Mouse (Mus musculus): ENCODE data around the gene Mrpl49. TPM values are rescaled to one million over a fixed set of nuclear protein-coding genes. Genes with fewer than 3 reads are reported as not detected.

The Mrpl49 gene
- polyA plus RNA-seq, 1 experiment = 37.3 TPM

- no peak overlapping the region for H3K27ac ChIP-seq (ENCODE audit: insufficient read depth, low read depth, low read length)
- no peak overlapping the region for H3K4me3 ChIP-seq (ENCODE audit: insufficient read depth, low read depth, low read length)
- WGBS = 61% methylated on average over 9 of the region's 9 CpGs
- TF ChIP-seq POLR2A (IDR thresholded peaks at IDR 0.05; ENCODE audit: low read depth, low read length) = no peak
- DNase-seq = no peak
- no peaks in the 10 kb centered on the region for H3K4me1 ChIP-seq (ENCODE audit: control insufficient read depth, insufficient read depth, low read length)
- H3K27me3 ChIP-seq (replicated peaks; ENCODE audit: control insufficient read depth, insufficient read depth, low read length) = no peaks in the 10 kb centered on the region
- H3K36me3 ChIP-seq (ENCODE audit: control insufficient read depth, insufficient read depth, low read length) = no peaks in the 10 kb centered on the region
Observed at GRCm38 (mm10) chr19:6035966-6036585, 21.5 kb downstream of the Mrpl49 start.

DNA sequence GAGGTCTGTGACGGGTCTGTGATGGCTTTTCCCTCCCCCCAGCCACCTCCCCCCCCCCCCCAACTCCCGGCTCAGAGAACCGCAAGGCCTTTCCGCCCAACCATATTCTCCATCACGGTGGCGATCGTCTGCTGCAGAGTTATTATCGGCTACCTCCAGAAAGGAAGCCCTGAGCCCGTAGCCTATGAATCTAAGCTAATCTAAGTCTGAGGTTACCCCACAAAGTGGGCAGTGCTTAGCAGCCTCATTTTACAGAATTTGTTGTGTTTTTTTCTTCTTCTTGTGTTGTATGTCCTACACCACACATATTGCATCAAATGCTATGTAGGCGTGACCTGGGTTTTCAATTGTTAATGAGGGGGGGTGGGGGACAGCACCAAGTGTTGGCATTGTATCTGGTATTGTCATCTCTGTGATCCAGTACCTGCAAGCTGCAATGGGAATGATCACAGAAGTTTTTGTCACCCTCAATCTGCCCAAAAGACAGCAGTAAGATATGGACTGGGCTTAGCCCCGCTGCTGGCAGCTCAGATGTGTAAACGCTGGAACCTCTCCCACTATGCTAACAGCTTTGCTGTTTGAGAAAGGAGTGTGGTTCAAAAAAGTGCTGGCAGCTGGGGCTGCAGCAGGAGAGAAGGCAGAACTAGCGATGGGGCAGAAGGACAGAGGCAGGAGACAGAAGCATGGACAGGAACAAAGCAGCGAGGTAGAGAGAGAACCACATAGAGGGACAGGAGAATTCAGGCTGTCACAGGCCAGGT lies 26.9 kb downstream of the Mrpl49 start:
- DNase-seq = no peak
- Histone ChIP-seq H3K27ac (ENCODE audit: insufficient read depth, low read depth, low read length) (no peak overlapping the region), H3K27me3 (replicated peaks; ENCODE audit: control insufficient read depth, insufficient read depth, low read length) (no peaks in the 10 kb centered on the region), H3K4me3 (ENCODE audit: insufficient read depth, low read depth, low read length) (no peak overlapping the region), H3K36me3 (ENCODE audit: control insufficient read depth, insufficient read depth, low read length) (no peaks in the 10 kb centered on the region), H3K4me1 (ENCODE audit: control insufficient read depth, insufficient read depth, low read length) (no peaks in the 10 kb centered on the region)
- TF ChIP-seq POLR2A (IDR thresholded peaks at IDR 0.05; ENCODE audit: low read depth, low read length) (no peak), CTCF (conservative IDR thresholded peaks at IDR 0.05; ENCODE audit: insufficient read depth, insufficient read length, low read depth, low read length) (no peak)
- 75% methylated on average over 14 of the region's 14 CpGs for WGBS

GRCm38 (mm10) chr19:6029426-6029825 lies 28.2 kb downstream of the Mrpl49 start:
- Histone ChIP-seq H3K27ac (ENCODE audit: insufficient read depth, low read depth, low read length) (no peak overlapping the region), H3K4me1 (ENCODE audit: control insufficient read depth, insufficient read depth, low read length) (no peaks in the 10 kb centered on the region), H3K4me3 (ENCODE audit: insufficient read depth, low read depth, low read length) (no peak overlapping the region), H3K27me3 (replicated peaks; ENCODE audit: control insufficient read depth, insufficient read depth, low read length) (no peaks in the 10 kb centered on the region), H3K36me3 (ENCODE audit: control insufficient read depth, insufficient read depth, low read length) (no peaks in the 10 kb centered on the region)
- WGBS = 81% methylated on average over 9 of the region's 9 CpGs
- no peak for TF ChIP-seq CTCF (conservative IDR thresholded peaks at IDR 0.05; ENCODE audit: insufficient read depth, insufficient read length, low read depth, low read length)
- TF ChIP-seq POLR2A (IDR thresholded peaks at IDR 0.05; ENCODE audit: low read depth, low read length) = no peak
- no peak for DNase-seq

- TF ChIP-seq CTCF (conservative IDR thresholded peaks at IDR 0.05; ENCODE audit: insufficient read depth, insufficient read length, low read depth, low read length) = no peak
- no peak for TF ChIP-seq POLR2A (IDR thresholded peaks at IDR 0.05; ENCODE audit: low read depth, low read length)
- no peak overlapping the region for H3K4me3 ChIP-seq (ENCODE audit: insufficient read depth, low read depth, low read length)
- no peaks in the 10 kb centered on the region for H3K4me1 ChIP-seq (ENCODE audit: control insufficient read depth, insufficient read depth, low read length)
- no peak for DNase-seq
- 62% methylated on average over 6 of the region's 6 CpGs for WGBS
- no peaks in the 10 kb centered on the region for H3K36me3 ChIP-seq (ENCODE audit: control insufficient read depth, insufficient read depth, low read length)
- H3K27me3 ChIP-seq (replicated peaks; ENCODE audit: control insufficient read depth, insufficient read depth, low read length) = no peaks in the 10 kb centered on the region
- H3K27ac ChIP-seq (ENCODE audit: insufficient read depth, low read depth, low read length) = no peak overlapping the region
Observed at GRCm38 (mm10) chr19:6028991-6029390, 28.6 kb downstream of the Mrpl49 start.

GRCm38 (mm10) chr19:6023930-6024329 lies 33.7 kb downstream of the Mrpl49 start:
- WGBS = 80% methylated on average over 7 of the region's 7 CpGs

DNA sequence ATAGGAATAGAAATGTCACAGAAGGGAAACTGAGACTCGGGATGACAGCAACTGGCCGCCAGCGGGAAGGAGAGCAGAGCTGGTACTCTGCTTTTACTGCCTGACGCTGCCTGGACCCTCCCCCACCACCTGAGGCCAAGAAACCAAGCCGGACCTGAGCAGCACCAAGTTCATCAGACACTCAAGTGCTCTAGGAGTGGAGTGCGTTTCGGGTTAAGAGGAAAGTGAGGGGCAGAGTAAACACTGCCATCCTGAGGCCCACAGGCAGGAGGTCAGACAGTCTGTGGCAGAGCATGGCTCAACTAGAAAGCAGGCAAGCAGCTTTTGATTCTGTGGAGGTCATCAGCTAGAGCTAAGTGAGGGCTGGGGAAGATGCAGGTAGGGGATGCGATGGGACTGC lies 34.5 kb downstream of the Mrpl49 start:
- DNase-seq = no peak
- H3K27me3 ChIP-seq (replicated peaks; ENCODE audit: control insufficient read depth, insufficient read depth, low read length) = no peaks in the 10 kb centered on the region
- no peak overlapping the region for H3K27ac ChIP-seq (ENCODE audit: insufficient read depth, low read depth, low read length)
- WGBS = 63% methylated on average over 8 of the region's 8 CpGs
- H3K36me3 ChIP-seq (ENCODE audit: control insufficient read depth, insufficient read depth, low read length) = no peaks in the 10 kb centered on the region
- no peaks in the 10 kb centered on the region for H3K4me1 ChIP-seq (ENCODE audit: control insufficient read depth, insufficient read depth, low read length)
- H3K4me3 ChIP-seq (ENCODE audit: insufficient read depth, low read depth, low read length) = no peak overlapping the region
- TF ChIP-seq CTCF (conservative IDR thresholded peaks at IDR 0.05; ENCODE audit: insufficient read depth, insufficient read length, low read depth, low read length) = no peak
- TF ChIP-seq POLR2A (IDR thresholded peaks at IDR 0.05; ENCODE audit: low read depth, low read length) = no peak

More at GRCm38 (mm10) chr19:6023930-6024329, 33.7 kb downstream of the Mrpl49 start:
- Histone ChIP-seq H3K36me3 (ENCODE audit: control insufficient read depth, insufficient read depth, low read length) (no peaks in the 10 kb centered on the region), H3K4me1 (ENCODE audit: control insufficient read depth, insufficient read depth, low read length) (no peaks in the 10 kb centered on the region), H3K27ac (ENCODE audit: insufficient read depth, low read depth, low read length) (no peak overlapping the region), H3K4me3 (ENCODE audit: insufficient read depth, low read depth, low read length) (no peak overlapping the region), H3K27me3 (replicated peaks; ENCODE audit: control insufficient read depth, insufficient read depth, low read length) (no peaks in the 10 kb centered on the region)
- TF ChIP-seq POLR2A (IDR thresholded peaks at IDR 0.05; ENCODE audit: low read depth, low read length) = no peak
- TF ChIP-seq CTCF (conservative IDR thresholded peaks at IDR 0.05; ENCODE audit: insufficient read depth, insufficient read length, low read depth, low read length) = no peak
- DNase-seq = no peak

- TF ChIP-seq POLR2A (IDR thresholded peaks at IDR 0.05; ENCODE audit: low read depth, low read length) = no peak
- TF ChIP-seq CTCF (conservative IDR thresholded peaks at IDR 0.05; ENCODE audit: insufficient read depth, insufficient read length, low read depth, low read length) = no peak
Observed at GRCm38 (mm10) chr19:6020276-6020675, 37.3 kb downstream of the Mrpl49 start.

More at GRCm38 (mm10) chr19:6020276-6020675, 37.3 kb downstream of the Mrpl49 start:
- Histone ChIP-seq H3K27ac (ENCODE audit: insufficient read depth, low read depth, low read length) (no peak overlapping the region), H3K4me1 (ENCODE audit: control insufficient read depth, insufficient read depth, low read length) (no peaks in the 10 kb centered on the region), H3K36me3 (ENCODE audit: control insufficient read depth, insufficient read depth, low read length) (no peaks in the 10 kb centered on the region), H3K4me3 (ENCODE audit: insufficient read depth, low read depth, low read length) (no peak overlapping the region), H3K27me3 (replicated peaks; ENCODE audit: control insufficient read depth, insufficient read depth, low read length) (no peaks in the 10 kb centered on the region)
- 66% methylated on average over 3 of the region's 3 CpGs for WGBS
- DNase-seq = no peak

Measured in kidney, adult 2 months (tissue).